Mouse (Mus musculus) ES-Bruce4 (cell line): ENCODE data around the gene 5330417C22Rik. TPM values are rescaled to one million over a fixed set of nuclear protein-coding genes. Genes with fewer than 3 reads are reported as not detected.
"Not testable (repeated sequence)": the region's sequence is repeated elsewhere in the genome, so short reads cannot be mapped to it uniquely, and the experiment has no call there.

Experiments used
- H3K27ac ChIP-seq: 2 replicates; pipeline ENCODE4 v1.5.1; 2012; ENCODE audit warnings: low read length, inconsistent platforms; ENCODE audit not compliant: insufficient read depth
- H3K27me3 ChIP-seq: 2 replicates; pipeline ENCODE4 v1.6.1; 2012; ENCODE audit warnings: mild to moderate bottlenecking, low read length, inconsistent platforms; ENCODE audit not compliant: control insufficient read depth, poor library complexity, insufficient read depth, severe bottlenecking
- H3K36me3 ChIP-seq: 2 replicates; pipeline ENCODE4 v1.6.1; 2012; ENCODE audit warnings: inconsistent platforms, mild to moderate bottlenecking, low read length, moderate library complexity; ENCODE audit not compliant: control insufficient read depth, poor library complexity, insufficient read depth, severe bottlenecking
- H3K4me1 ChIP-seq: one replicate; pipeline ENCODE4 v1.8.1; 2011; ENCODE audit warnings: low read length; ENCODE audit not compliant: control insufficient read depth, insufficient read depth
- H3K4me3 ChIP-seq: 2 replicates; pipeline ENCODE4 v1.5.1; 2011; ENCODE audit warnings: low read depth, mild to moderate bottlenecking, low read length
- H3K9ac ChIP-seq: 2 replicates; pipeline ENCODE4 v1.6.1; 2012; ENCODE audit warnings: low read depth, mild to moderate bottlenecking, inconsistent platforms; ENCODE audit not compliant: poor library complexity, severe bottlenecking
- H3K9me3 ChIP-seq: replicated peaks from 2 replicates; pipeline ENCODE4 v1.6.1; 2012; ENCODE audit warnings: mild to moderate bottlenecking, low read length, inconsistent platforms; ENCODE audit not compliant: control insufficient read depth, poor library complexity, insufficient read depth, severe bottlenecking
- CTCF ChIP-seq: IDR thresholded peaks from one replicate; pipeline ENCODE4 v1.8.1; 2011; ENCODE audit warnings: low read depth, low read length
- EP300 ChIP-seq: IDR thresholded peaks from 2 replicates; pipeline ENCODE4 v1.6.1; 2011; ENCODE audit warnings: low read depth, low read length; ENCODE audit not compliant: insufficient read depth
- POLR2A ChIP-seq: IDR thresholded peaks from one replicate; pipeline ENCODE4 v1.8.1; 2011; ENCODE audit warnings: low read length; ENCODE audit not compliant: insufficient read depth
- polyA plus RNA-seq: library from polyadenylated mRNA; stranded (reverse); fragments of >200 nt; gene quantifications from 2 replicates; pipeline ENCODE4 v1.2.4, GENCODE M21; 2011; ENCODE audit warnings: low read depth; ENCODE audit not compliant: missing spikeins, insufficient read depth, insufficient read length

The 5330417C22Rik gene
- polyA plus RNA-seq, 1 experiment: not detected

DNA sequence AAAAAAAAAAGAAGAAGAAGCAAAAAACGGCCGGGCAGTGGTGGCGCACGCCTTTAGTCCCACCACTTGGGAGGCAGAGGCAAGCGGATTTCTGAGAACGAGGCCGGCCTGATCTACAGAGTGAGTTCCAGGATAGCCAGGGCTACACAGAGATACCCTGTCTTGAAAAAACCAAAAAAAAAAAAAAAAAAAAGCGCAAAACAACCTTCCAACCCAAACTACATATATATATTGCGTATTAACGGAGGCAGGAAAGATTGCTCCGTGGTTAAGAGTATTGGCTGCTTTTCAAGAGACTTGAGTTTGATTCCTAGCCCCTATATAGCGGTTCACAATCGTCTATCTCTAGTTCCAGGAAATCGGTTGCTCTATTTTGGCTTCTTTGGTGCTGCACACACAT, 34.5 kb upstream of the 5330417C22Rik start:
- Histone ChIP-seq H3K9ac (no peak overlapping the region), H3K27ac (no peak overlapping the region), H3K4me1 (no peaks in the 10 kb centered on the region), H3K36me3 (no peaks in the 10 kb centered on the region; the same call in 1 of the 2 replicates), H3K9me3 (no peaks in the 10 kb centered on the region), H3K27me3 (no peaks in the 10 kb centered on the region), H3K4me3 (no peak overlapping the region)
- no peak for TF ChIP-seq CTCF
- no peak for TF ChIP-seq EP300
- no peak for TF ChIP-seq POLR2A

DNA sequence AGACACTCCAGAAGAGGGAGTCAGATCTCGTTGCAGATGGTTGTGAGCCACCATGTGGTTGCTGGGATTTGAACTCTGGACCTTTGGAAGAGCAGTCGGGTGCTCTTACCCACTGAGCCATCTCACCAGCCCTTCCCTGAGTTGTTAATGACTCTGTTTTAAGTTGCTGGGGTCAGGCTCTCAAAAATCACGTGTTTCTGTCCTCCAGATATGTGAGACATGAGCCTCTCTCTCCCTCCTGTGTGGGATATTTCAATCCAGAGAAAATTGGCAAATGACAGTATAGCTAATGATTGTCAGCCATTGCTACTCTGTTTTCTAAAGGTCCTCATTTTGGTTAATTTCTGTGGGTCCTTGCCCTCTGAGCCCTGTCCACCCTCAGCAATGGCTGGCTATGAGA, 33.3 kb upstream of the 5330417C22Rik start:
- H3K9ac ChIP-seq, H3K27ac ChIP-seq, H3K27me3 ChIP-seq, H3K4me3 ChIP-seq, H3K36me3 ChIP-seq, H3K9me3 ChIP-seq, H3K4me1 ChIP-seq: not testable (repeated sequence)

DNA sequence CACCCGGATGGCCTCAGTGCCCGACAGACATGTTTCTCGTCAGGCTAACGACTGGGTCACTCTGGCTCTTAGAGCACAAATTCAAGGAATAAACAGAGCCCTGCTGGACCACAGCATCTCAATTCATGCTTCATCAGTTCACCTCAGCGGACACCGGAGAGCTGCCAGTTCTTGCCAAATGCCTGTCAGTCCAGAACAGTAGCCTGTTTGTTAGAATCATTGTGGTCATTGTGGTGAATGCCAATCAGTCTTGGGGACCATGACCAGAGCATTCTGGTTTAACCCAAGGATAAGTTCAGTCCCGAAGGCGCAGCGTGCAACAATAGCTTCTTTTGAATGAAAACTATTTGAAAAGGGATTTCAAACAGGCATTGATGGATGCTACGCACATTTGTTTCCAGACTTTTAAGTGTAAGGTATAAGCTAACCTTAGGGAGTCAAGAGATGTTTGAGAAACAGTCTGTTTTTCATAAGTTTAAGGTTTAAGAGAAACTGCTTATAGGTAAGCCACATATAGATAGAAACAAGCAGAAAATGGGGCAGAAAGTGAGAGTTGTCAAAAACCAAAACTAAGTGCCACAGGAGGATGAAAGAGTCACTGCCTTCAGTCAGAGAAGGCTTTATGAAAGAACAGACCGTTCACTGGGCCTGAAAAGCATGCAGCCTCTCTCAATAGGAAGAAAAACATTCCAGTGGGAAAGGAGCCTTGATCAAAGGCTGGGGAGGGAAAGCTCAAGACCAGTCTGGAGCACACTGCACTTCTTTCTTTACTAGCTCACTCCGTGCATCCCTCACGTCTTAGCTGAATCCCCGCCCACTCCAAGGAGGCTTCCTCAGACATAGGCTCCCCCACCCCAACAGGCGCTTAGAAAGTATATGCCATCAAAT, 31.9 kb upstream of the 5330417C22Rik start:
- Histone ChIP-seq H3K36me3 (no peaks in the 10 kb centered on the region), H3K4me3 (peak overlapping the region; percentile 22; the same call in 1 of the 2 replicates), H3K4me1 (no peaks in the 10 kb centered on the region), H3K9ac (no peak overlapping the region), H3K27me3 (no peaks in the 10 kb centered on the region), H3K27ac (no peak overlapping the region), H3K9me3 (no peaks in the 10 kb centered on the region)
- TF ChIP-seq CTCF (no peak), POLR2A (no peak), EP300 (no peak)

- peak overlapping the region; percentile 56 for H3K9ac ChIP-seq
- H3K9me3 ChIP-seq: no peaks in the 10 kb centered on the region
- peak; percentile 37 for TF ChIP-seq CTCF
- TF ChIP-seq POLR2A: no peak
- H3K4me3 ChIP-seq: no peak overlapping the region; the same call in 1 of the 2 replicates
- H3K36me3 ChIP-seq: peaks cover 7% of the 10 kb centered on the region
- no peaks in the 10 kb centered on the region for H3K4me1 ChIP-seq
- no peaks in the 10 kb centered on the region for H3K27me3 ChIP-seq
- H3K27ac ChIP-seq: no peak overlapping the region
Measured at GRCm38 (mm10) chr3:108563309-108563708, 27.0 kb upstream of the 5330417C22Rik start.

DNA sequence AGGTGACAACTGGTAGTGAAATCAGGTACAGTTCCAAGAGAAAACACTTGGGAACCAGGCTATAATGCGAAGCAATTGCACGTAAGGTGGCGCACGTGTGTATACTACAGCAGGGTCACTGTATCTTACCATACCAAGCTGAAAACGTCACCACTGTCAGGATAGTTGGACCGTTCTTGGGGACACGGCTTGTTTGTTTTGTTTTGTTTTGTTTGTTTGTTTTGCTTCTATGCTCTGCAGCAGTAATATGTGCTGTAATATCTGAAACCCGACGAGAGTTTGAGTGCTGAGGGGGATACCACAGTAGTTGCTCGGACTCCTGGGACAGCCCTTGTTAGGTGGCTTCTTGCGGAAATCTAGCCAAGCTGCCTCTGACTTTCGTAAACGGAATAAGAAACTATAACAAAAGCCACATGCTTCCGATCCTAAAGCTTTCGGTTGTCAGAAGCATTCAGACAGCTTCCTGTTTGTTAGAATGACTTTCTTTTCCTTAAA, 26.5 kb upstream of the 5330417C22Rik start:
- no peaks in the 10 kb centered on the region for H3K9me3 ChIP-seq
- H3K27ac ChIP-seq: peak overlapping the region; percentile 24; the same call in 1 of the 2 replicates
- no peaks in the 10 kb centered on the region for H3K27me3 ChIP-seq
- peak overlapping the region; percentile 41 for H3K4me3 ChIP-seq
- no peaks in the 10 kb centered on the region for H3K4me1 ChIP-seq
- peak overlapping the region; percentile 56 for H3K9ac ChIP-seq
- peaks cover 7% of the 10 kb centered on the region for H3K36me3 ChIP-seq
- TF ChIP-seq EP300: no peak
- TF ChIP-seq POLR2A: no peak
- no peak for TF ChIP-seq CTCF

GRCm38 (mm10) chr3:108562133-108562730, 25.9 kb upstream of the 5330417C22Rik start, which contains the start of gene Tmem167b:
Gene Tmem167b (minus strand): TSS chr3:108562466.
- TF ChIP-seq POLR2A (no peak), CTCF (no peak), EP300 (peak; percentile 85)

More at GRCm38 (mm10) chr3:108562133-108562730, 25.9 kb upstream of the 5330417C22Rik start, which contains the start of gene Tmem167b:
- peak within 1 kb of the TSS; percentile 86 for H3K4me3 ChIP-seq
- H3K27me3 ChIP-seq: no peaks in the 10 kb centered on the region
- peak within 1 kb of the TSS; percentile 24; the same call in 1 of the 2 replicates for H3K27ac ChIP-seq
- peak within 1 kb of the TSS; percentile 87 for H3K9ac ChIP-seq
- no peaks in the 10 kb centered on the region for H3K9me3 ChIP-seq
- H3K4me1 ChIP-seq: no peaks in the 10 kb centered on the region
- peaks cover 7% of the 10 kb centered on the region for H3K36me3 ChIP-seq
